Mouse (Mus musculus) left cerebral cortex, postnatal 10 days (tissue): ENCODE data around the gene Daxx. TPM values are rescaled to one million over a fixed set of nuclear protein-coding genes. Genes with fewer than 3 reads are reported as not detected.
"Not testable (repeated sequence)": the region's sequence is repeated elsewhere in the genome, so short reads cannot be mapped to it uniquely, and the experiment has no call there.

Source experiments
- DNase-seq, 2 experiments: peaks; one replicate each; pipeline ENCODE4 v3.0.0; 2021 to 2022; ENCODE audit warnings: low spot score in 2 of 2, mixed read lengths in 1 of 2; ENCODE audit errors: extremely low spot score in 1 of 2
- intact Hi-C: fragments of 180-260 bp; cut with DNase I; formaldehyde crosslinking; loops from one replicate; pipeline ENCODE4 v1.15.1; 2025
- total RNA-seq, 2 experiments: library from RNA; stranded (reverse); gene quantifications; 2 replicates each; pipeline ENCODE4 v1.2.3; 2021

The Daxx gene
- total RNA-seq, 2 experiments from 2014 or later, result 26.5 to 28.1 TPM

DNA sequence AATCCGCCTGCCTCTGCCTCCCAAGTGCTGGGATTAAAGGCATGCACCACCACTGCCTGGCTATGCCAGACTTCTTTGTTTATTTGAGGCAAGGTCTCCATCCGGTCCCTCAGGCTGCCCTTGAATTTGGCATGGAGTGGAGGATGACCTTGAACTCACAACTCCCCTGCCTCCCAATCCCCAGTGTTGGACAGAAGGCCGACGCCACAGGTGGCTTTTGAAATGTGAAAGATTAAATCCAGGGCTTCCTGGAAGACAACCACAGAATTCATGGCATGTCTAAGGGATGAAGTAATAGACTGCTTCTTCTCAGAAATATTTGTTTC is 8.3 kb upstream of the Daxx start:
- intact Hi-C loops, result no loop called here
- DNase-seq, result no peak

DNA sequence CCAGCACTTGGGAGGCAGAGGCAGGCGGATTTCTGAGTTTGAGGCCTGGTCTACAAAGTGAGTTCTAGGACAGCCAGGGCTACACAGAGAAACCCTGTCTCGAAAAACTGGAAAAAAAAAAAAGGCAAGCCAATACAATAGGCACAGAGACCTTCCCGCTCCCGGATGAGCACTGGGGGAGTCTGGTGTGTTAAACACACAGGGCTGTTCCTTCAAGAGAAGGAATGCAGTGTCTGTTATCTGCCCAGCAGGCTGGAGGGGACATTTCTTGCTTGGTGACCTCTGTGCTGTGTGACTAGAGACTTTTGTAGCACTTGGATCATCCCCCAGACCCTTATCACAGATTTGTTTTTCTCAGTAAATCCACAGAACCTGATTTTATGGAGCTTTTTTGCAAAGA is 7.6 kb upstream of the Daxx start:
- intact Hi-C loops, result no loop called here
- no peak for DNase-seq

GRCm38 (mm10) chr17:33902079-33902478 is 7.1 kb upstream of the Daxx start:
- no peak for DNase-seq
- intact Hi-C loops, result no loop called here

DNA sequence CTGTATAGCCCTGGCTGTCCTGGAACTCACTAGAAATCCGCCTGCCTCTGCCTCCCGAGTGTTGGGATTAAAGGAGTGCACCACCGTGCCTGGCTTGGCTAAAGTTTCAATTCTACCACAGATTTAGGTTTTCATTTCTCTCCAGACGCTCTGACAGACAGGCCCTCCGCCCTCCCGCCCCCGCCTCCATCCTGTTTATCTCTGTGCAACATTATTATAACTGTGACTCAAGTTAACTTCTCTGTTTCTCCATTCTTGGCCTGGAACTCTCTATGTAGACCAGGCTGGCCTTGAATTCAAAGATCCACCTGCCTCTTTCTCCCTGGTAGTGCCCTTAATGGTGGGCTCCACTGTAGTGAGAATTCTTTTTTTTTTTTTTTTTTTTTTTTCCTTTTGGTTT is 6.7 kb upstream of the Daxx start:
- intact Hi-C loops, result no loop called here
- DNase-seq, result no peak

DNA sequence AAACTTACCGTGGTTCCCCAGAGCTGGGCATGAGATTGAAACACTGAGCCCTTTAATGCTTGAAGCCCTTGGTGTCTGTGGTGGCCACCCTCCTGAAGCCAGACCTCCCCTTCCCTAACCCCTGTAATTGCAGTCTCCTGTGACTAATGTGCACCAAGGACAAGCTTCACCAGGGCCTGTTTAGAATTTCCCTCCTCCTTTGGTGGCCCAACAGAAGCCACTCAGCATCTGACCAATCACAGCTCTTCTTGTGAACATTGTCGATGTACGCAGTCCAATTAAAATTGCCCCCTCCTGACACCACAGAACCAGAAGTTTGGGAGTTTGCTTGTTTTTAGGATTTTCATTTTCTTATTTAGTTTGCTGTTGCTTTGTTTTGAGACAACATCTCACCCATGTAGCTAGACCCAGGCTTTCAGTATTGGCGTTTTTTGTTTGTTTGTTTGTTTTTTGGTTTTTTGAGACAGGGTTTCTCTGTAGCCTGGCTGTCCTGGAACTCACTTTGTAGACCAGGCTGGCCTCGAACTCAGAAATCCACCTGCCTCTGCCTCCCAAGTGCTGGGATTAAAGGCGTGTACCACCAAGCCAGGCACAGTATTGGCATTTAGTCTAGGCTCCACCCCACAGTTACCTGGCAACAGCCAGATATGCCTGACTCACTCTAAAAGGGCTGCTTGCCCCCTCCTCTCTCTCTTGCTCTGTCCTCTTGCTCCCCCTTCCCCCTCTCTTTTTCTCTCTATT is 5.1 kb upstream of the Daxx start:
- intact Hi-C loops, DNase-seq: not testable (repeated sequence)

DNA sequence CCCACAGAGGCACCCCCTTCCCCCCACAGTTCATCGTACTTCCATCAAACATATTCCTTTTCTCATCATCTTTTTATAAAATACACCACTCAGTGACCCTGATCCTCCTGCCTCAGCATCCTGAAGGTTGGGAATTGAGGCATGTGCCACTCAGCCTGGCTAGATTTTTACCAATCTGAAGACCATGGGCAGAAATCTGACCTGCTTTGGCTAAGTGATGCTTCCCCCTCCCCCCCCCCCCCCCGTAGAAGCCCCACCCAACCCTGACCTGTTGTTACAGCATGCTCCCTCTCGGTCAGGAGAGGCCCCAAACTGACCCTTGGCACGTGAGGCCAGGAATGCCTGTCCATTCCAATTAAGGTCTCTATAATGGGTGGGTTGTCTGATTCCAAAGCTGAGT is 4.4 kb upstream of the Daxx start, which contains the start of gene Platr17:
Gene Platr17 (plus strand): TSS at position 301 of the 400 bp plus-strand sequence.
- DNase-seq, result not testable (repeated sequence)

GRCm38 (mm10) chr17:33908331-33909076 is 710 bp upstream of the Daxx start:
- intact Hi-C loops, result no loop called here
- DNase-seq, result peak; percentile 56 to 86

More for the DNA sequence above, 4.4 kb upstream of the Daxx start, which contains the start of gene Platr17:
- intact Hi-C loops, result not testable (repeated sequence)

DNA sequence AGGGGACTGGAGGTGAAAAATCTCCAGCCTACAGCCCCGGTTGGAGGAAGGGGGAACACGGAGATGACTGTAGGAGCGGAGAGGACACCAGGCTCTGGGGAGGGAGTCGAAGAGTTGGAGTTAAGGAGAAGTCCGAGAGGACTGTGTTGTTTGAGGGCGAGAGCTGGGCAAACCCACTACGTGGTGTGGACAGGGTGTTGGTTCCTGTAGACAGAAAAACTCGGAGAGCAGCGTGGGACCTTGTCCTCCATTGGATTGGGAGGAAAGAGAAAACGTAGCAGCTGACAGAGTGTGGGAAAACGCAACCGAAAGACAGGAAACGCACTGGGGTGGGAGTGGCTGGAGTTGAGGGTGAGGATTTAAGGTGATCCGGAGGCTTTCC is 646 bp downstream of the Daxx start:
- DNase-seq, result peak in 1 of 2 experiments; percentile 56
- intact Hi-C loops, result no loop called here

DNA sequence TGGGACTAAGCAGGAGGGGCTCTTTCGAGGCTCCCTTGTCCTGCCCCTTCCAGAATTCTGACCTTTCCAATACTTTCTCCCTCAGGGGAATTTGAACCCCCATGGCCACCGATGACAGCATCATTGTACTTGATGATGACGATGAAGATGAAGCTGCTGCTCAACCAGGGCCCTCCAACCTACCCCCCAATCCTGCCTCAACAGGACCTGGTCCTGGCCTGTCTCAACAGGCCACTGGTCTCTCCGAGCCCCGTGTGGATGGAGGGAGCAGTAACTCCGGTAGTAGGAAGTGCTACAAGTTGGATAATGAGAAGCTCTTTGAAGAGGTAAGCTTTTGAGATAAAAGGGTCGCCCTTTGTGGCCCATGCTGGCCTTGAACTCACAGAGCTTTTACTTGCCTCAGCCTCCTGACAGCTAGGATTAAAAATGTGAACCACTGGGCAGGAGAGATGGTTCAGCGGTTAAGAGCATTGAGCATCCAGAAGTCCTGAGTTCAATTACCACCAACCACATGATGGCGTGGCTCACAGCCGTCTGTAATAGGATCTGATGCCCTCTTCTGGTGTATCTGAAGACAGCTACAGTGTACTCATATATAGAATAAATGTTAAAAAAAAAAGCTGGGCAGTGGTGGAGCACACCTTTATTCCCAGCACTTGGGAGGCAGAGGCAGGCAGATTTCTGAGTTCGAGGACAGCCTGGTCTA is 1.3 kb downstream of the Daxx start:
- no peak for DNase-seq

DNA sequence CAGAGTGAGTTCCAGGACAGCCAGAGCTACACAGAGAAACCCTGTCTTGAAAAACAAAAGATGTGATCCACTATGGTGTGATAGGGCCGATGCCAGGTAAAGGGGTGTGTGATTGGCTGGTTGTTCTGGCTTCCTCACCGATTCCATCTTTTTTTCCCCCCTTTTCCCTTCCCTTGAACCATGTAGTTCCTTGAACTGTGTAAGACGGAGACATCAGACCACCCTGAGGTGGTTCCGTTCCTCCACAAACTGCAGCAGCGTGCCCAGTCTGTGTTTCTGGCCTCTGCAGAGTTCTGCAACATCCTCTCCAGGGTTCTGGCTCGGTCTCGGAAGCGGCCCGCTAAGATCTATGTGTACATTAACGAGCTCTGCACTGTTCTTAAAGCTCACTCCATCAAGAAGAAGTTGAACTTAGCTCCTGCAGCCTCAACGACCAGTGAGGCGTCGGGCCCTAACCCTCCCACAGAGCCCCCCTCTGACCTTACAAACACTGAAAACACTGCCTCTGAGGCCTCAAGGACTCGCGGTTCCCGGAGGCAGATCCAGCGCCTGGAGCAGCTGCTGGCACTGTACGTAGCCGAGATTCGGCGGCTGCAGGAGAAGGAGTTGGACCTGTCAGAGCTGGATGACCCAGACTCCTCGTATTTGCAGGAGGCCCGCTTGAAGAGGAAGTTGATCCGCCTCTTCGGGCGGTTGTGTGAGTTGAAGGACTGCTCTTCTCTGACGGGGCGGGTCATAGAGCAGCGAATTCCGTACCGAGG is 2.0 kb downstream of the Daxx start:
- intact Hi-C loops, result no loop called here
- DNase-seq, result peak in 1 of 2 experiments; percentile 32

More for the DNA sequence above, 1.3 kb downstream of the Daxx start:
- intact Hi-C loops, result no loop called here

DNA sequence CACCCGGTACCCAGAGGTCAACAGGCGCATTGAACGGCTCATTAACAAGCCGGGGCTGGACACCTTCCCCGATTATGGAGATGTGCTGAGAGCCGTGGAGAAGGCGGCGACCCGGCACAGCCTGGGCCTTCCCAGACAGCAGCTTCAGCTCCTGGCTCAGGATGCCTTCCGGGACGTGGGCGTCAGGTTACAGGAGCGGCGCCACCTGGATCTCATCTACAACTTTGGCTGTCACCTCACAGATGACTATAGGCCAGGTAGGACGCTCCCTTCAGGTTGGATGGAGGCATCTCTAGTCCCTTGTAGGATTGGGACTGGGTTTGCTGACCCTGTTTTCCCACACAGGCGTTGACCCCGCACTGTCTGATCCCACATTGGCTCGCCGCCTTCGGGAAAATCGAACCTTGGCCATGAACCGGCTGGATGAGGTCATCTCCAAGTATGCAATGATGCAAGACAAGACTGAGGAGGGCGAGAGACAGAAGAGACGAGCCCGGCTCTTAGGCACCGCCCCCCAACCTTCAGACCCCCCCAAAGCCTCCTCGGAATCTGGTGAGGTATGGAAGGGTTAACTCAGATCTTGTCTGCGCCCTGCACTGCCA is 2.7 kb downstream of the Daxx start:
- intact Hi-C loops, result no loop called here
- DNase-seq, result peak in 1 of 2 experiments; percentile 45

DNA sequence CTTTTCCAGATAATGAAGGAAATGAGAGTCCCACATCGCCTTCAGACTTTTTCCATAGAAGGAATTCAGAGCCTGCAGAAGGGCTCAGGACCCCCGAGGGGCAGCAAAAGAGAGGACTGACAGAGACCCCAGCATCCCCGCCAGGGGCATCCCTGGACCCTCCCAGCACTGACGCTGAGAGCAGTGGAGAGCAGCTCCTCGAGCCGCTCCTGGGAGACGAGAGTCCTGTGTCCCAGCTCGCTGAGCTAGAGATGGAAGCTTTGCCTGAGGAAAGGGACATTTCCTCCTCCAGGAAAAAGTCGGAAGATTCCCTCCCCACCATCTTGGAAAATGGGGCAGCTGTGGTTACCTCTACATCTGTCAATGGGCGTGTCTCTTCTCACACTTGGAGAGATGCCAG is 4.0 kb downstream of the Daxx start:
- intact Hi-C loops, result no loop called here
- DNase-seq, result no peak

- DNase-seq, result no peak
- intact Hi-C loops, result no loop called here
Measured at GRCm38 (mm10) chr17:33913905-33914304, 4.7 kb downstream of the Daxx start.

DNA sequence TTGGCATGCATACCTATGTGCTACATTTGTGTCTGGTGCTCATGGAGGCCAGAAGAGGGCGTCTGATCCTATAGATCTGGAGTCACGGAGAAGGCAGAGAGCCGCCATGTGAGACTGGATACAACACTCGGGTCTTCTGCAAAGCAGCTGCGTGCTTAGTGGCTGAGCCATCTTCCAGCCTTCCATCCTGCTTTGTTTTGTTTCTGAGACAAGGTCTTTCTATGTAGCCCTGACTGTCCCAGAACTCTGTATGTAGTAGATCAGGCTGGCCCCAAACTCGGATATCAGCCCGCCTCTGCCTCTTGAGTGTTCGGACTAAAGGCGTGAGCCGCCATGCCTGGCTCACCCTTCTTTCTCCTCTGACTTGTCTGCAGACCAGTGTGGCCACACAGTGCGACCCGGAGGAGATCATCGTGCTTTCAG is 5.8 kb downstream of the Daxx start:
- no peak for DNase-seq

GRCm38 (mm10) chr17:33915671-33916250 is 6.5 kb downstream of the Daxx start, which contains the start of the genes Tapbp and Zbtb22:
Tapbp (plus strand) TSS chr17:33915899.
Zbtb22 (plus strand) TSS chr17:33915904.
- intact Hi-C loops, result no loop called here

More for the DNA sequence above, 5.8 kb downstream of the Daxx start:
- intact Hi-C loops, result no loop called here

DNA sequence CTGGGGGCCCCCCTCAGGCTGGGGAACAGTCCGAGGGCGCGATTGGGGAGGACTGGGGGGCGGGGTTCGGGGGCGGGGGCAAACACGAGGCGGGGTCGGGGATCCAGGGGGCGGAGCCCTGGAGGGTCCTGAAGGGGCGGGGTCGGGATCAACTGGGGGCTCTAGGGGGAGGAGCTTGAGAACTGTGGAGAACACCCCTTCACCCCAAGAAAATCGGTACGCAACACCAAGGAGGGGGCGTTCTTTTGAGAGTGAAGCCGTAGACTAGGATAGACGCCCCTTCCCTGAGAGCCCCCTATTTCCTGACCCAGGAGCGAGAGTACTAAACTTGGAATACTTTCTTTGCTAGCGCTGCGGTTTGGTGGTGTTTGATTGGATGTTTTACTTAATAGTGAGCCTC is 7.1 kb downstream of the Daxx start:
- no peak for DNase-seq
- intact Hi-C loops, result no loop called here

More at GRCm38 (mm10) chr17:33915671-33916250, 6.5 kb downstream of the Daxx start, which contains the start of the genes Tapbp and Zbtb22:
- DNase-seq, result peak; percentile 96 to 98

- no peak for DNase-seq
- intact Hi-C loops, result no loop called here
Measured at GRCm38 (mm10) chr17:33916847-33917655, 7.8 kb downstream of the Daxx start.
